ENCODE assay signal across 17 mouse cellular contexts in genomic region chr10:69263906-69264305, GRCm38 (mm10). TPM values are rescaled to one million over a fixed set of nuclear protein-coding genes. Genes with fewer than 3 reads are reported as not detected.
A peak's percentile ranks its signal among the peaks of the same experiment; 100 is the strongest.
DNase-seq lines count a peak whose midpoint lies in the region; ATAC-seq lines count a peak whose summit lies in the region.
"Had no signal": no experiment of that assay in that cellular context is flagged by ENCODE, and none has a peak within 500 bp of the region (broad histone marks: within the 10 kb centered on the region; RNA-seq: fewer than 3 reads in every experiment).

No protein-coding gene starts in this region.

- no peaks in the 10 kb centered on the region for H3K9me3 ChIP-seq in heart, embryonic 14.5 days (ENCODE audit: control insufficient read depth, low read length)
- no peaks in the 10 kb centered on the region for H3K9me3 ChIP-seq in kidney, embryonic 16.5 days (ENCODE audit: low read length)
- H3K9me3 ChIP-seq in hindbrain, embryonic 14.5 days (ENCODE audit: control insufficient read depth, low read length) = no peaks in the 10 kb centered on the region
- H3K9me3 ChIP-seq: limb, embryonic 13.5 days; lung, embryonic 15.5 days had no signal

- peaks cover 27% of the 10 kb centered on the region for H3K36me3 ChIP-seq in heart, embryonic 14.5 days (ENCODE audit: control insufficient read depth, insufficient read depth, low read length)
- peaks cover 7% of the 10 kb centered on the region for H3K36me3 ChIP-seq in kidney, embryonic 16.5 days (ENCODE audit: insufficient read depth, low read length)
- H3K36me3 ChIP-seq in hindbrain, embryonic 14.5 days (replicated peaks; ENCODE audit: control insufficient read depth, insufficient read depth) = no peaks in the 10 kb centered on the region; the same call in 1 of the 2 replicates

- ATAC-seq in heart, embryonic 14.5 days (ENCODE audit: insufficient number of reproducible peaks, insufficient read depth, low FRiP score, low read depth) = no peak
- no peak for ATAC-seq in kidney, embryonic 16.5 days (ENCODE audit: low FRiP score, low TSS enrichment)
- no peak for ATAC-seq in hindbrain, embryonic 14.5 days (ENCODE audit: low FRiP score)
- ATAC-seq in activated CD4-positive, CD25-positive, alpha-beta regulatory T cell, adult 4 months = no peak
- ATAC-seq: forebrain, postnatal 0 days had no signal

- intact Hi-C loops in heart, postnatal 25 days (cut with DNase I) = no loop called here

- H3K9ac ChIP-seq in heart, embryonic 14.5 days (ENCODE audit: low read length) = no peak overlapping the region
- no peak overlapping the region for H3K9ac ChIP-seq in kidney, embryonic 16.5 days (replicated peaks; ENCODE audit: low read length)
- no peak overlapping the region for H3K9ac ChIP-seq in hindbrain, embryonic 14.5 days
- H3K9ac ChIP-seq: forebrain, postnatal 0 days; limb, embryonic 13.5 days; lung, embryonic 15.5 days had no signal

- H3K27ac ChIP-seq in heart, embryonic 14.5 days (replicated peaks in 1 of 2; ENCODE audit: control insufficient read depth in 1 of 2, insufficient read depth in 1 of 2, low read depth in 2 of 2, low read length in 2 of 2) = peak overlapping the region; percentile 66 to 91
- peak overlapping the region; percentile 62; the same call in 1 of the 2 replicates for H3K27ac ChIP-seq in kidney, embryonic 16.5 days (ENCODE audit: low read length)
- peak overlapping the region; percentile 14; the same call in 1 of the 2 replicates for H3K27ac ChIP-seq in hindbrain, embryonic 14.5 days
- H3K27ac ChIP-seq: left cerebral cortex, adult 2 months; limb, embryonic 13.5 days had no signal

- H3K4me1 ChIP-seq in heart, embryonic 14.5 days (ENCODE audit: control insufficient read depth in 2 of 2, insufficient read depth in 2 of 2, low read length in 2 of 2) = peaks cover 32 to 77% of the 10 kb centered on the region in 2 experiments
- peaks cover 34% of the 10 kb centered on the region for H3K4me1 ChIP-seq in kidney, embryonic 16.5 days (ENCODE audit: insufficient read depth, low read length)
- peaks cover 3% of the 10 kb centered on the region; the same call in 1 of the 2 replicates for H3K4me1 ChIP-seq in hindbrain, embryonic 14.5 days (replicated peaks; ENCODE audit: control insufficient read depth, insufficient read depth, low read length)

- whole genome bisulfite sequencing in heart, embryonic 14.5 days = 73% methylated on average over 2 of the region's 2 CpGs
- WGBS in kidney, embryonic 16.5 days = 71% methylated on average over 2 of the region's 2 CpGs
- WGBS in hindbrain, embryonic 14.5 days = 71% methylated on average over 2 of the region's 2 CpGs

- no peaks in the 10 kb centered on the region for H3K27me3 ChIP-seq in heart, embryonic 14.5 days (ENCODE audit: control insufficient read depth, insufficient read depth, low read length)
- no peaks in the 10 kb centered on the region for H3K27me3 ChIP-seq in kidney, embryonic 16.5 days (ENCODE audit: insufficient read depth, low read length)
- no peaks in the 10 kb centered on the region for H3K27me3 ChIP-seq in hindbrain, embryonic 14.5 days (ENCODE audit: control insufficient read depth, insufficient read depth, low read length)
- H3K27me3 ChIP-seq: limb, embryonic 13.5 days; lung, embryonic 15.5 days had no signal

- no peak overlapping the region for H3K4me3 ChIP-seq in heart, embryonic 14.5 days (ENCODE audit: control insufficient read depth in 1 of 2, insufficient read depth in 1 of 2, low read depth in 1 of 2, low read length in 2 of 2)
- H3K4me3 ChIP-seq in kidney, embryonic 16.5 days (ENCODE audit: low read length) = no peak overlapping the region
- no peak overlapping the region for H3K4me3 ChIP-seq in hindbrain, embryonic 14.5 days (replicated peaks; ENCODE audit: low read length)
- H3K4me3 ChIP-seq: left cerebral cortex, adult 2 months; limb, embryonic 13.5 days had no signal

- no peak for DNase-seq in heart, postnatal 25 days (ENCODE audit: low spot score)
- DNase-seq in kidney, postnatal 25 days = no peak
- DNase-seq in embryo, embryonic 10.5 days (ENCODE audit: low spot score) = peak; percentile 38
- no peak for DNase-seq in hindbrain, embryonic 14.5 days (ENCODE audit: low spot score)
- DNase-seq in layer of hippocampus, adult 18-20 months (ENCODE audit: low spot score in 2 of 2) = no peak
- DNase-seq: adrenal gland, postnatal 14 days; cerebellum, postnatal 25 days; forebrain, postnatal 0 days; gastrocnemius, postnatal 10 days; thymus, postnatal 36 days had no signal

- H3K4me2 ChIP-seq in heart, embryonic 14.5 days (ENCODE audit: low read length) = no peak overlapping the region
- no peak overlapping the region for H3K4me2 ChIP-seq in kidney, embryonic 16.5 days (replicated peaks; ENCODE audit: low read depth, low read length)
- H3K4me2 ChIP-seq in hindbrain, embryonic 14.5 days (replicated peaks) = no peak overlapping the region
- H3K4me2 ChIP-seq: limb, embryonic 13.5 days had no signal

RNA-seq across cellular contexts. Expression of gene A930033H14Rik, which starts 51.0 kb away (rescaled TPM):
- 2.4 and 2.6 TPM in 2 replicates for polyA plus RNA-seq in heart, embryonic 14.5 days (2014; fragmentation: Nextera tagmentation; extraction: Ambion mirVana)
- total RNA-seq in heart, postnatal 25 days (2021) = 1 to 10 TPM in 1 of 2 experiments, under 1 TPM in 1; 0.92 to 1.8 TPM
- 2.2 and 2.3 TPM in 2 replicates for polyA plus RNA-seq in kidney, embryonic 16.5 days (2015; fragmentation: Nextera tagmentation; extraction: Ambion mirVana)
- 0.89 and 2.0 TPM in 2 replicates for polyA plus RNA-seq in hindbrain, embryonic 14.5 days (2014; fragmentation: Nextera tagmentation; extraction: Ambion mirVana)
- polyA plus RNA-seq in activated CD4-positive, CD25-positive, alpha-beta regulatory T cell, adult 4 months (2017; shearing (Covaris generic)) = not detected
- 1 to 10 TPM; 1.3 to 1.5 TPM for total RNA-seq in layer of hippocampus, adult 18-20 months (2021)
- total RNA-seq: MEL had no signal

Comparison
In these comparisons a context has a peak if more than half of its experiments do, and no peak if none do; other contexts are left out.
1. H3K27ac ChIP-seq: peak in every context shown above with its lines; median percentile 78 in heart, embryonic 14.5 days; 62 in kidney, embryonic 16.5 days; 14 in hindbrain, embryonic 14.5 days.